Mouse (Mus musculus) MEL (cell line): ENCODE results near the gene Ero1l. TPM values are rescaled to one million over a fixed set of nuclear protein-coding genes. Genes with fewer than 3 reads are reported as not detected.

Experiments used
- DNase-seq: peaks from one replicate; pipeline ENCODE4 v3.0.0; 2011; ENCODE audit warnings: low read depth, low spot score
- H3K27ac ChIP-seq: 2 replicates; pipeline ENCODE4 v1.5.1; 2012; ENCODE audit warnings: low read depth, mild to moderate bottlenecking, control low read depth, low read length, moderate library complexity; ENCODE audit not compliant: control insufficient read depth
- H3K27me3 ChIP-seq, 2 experiments: fragments of 150-350 bp in 1 of 2; sonication (generic) in 1 of 2; 2 replicates each; pipeline ENCODE4 v1.6.1; 2012; ENCODE audit warnings: low read length in 2 of 2, mild to moderate bottlenecking in 2 of 2, improper control_type of control experiment in 1 of 2, moderate library complexity in 1 of 2; ENCODE audit not compliant: insufficient read depth in 2 of 2, control insufficient read depth in 1 of 2
- H3K36me3 ChIP-seq, 2 experiments: 2 replicates each; pipeline ENCODE4 v1.6.1; 2012 to 2014; ENCODE audit warnings: low read length in 2 of 2, improper control_type of control experiment in 1 of 2, inconsistent platforms in 1 of 2, mild to moderate bottlenecking in 1 of 2; ENCODE audit not compliant: insufficient read depth in 2 of 2, control insufficient read depth in 1 of 2
- H3K4me1 ChIP-seq, 2 experiments: fragments of 150-350 bp in 1 of 2; sonication (generic) in 1 of 2; 2 replicates each; pipeline ENCODE4 v1.6.1; 2012; ENCODE audit warnings: low read length in 2 of 2, improper control_type of control experiment in 1 of 2, mild to moderate bottlenecking in 1 of 2; ENCODE audit not compliant: insufficient read depth in 2 of 2, control insufficient read depth in 1 of 2
- H3K4me3 ChIP-seq, 2 experiments: fragments of 150-350 bp in 1 of 2; sonication (generic) in 1 of 2; 2 replicates each; pipeline ENCODE4 v1.5.1; 2012; ENCODE audit warnings: low read depth in 2 of 2, low read length in 2 of 2, mild to moderate bottlenecking in 2 of 2, moderate library complexity in 2 of 2, control low read depth in 1 of 2, improper control_type of control experiment in 1 of 2; ENCODE audit not compliant: control insufficient read depth in 1 of 2, insufficient read depth in 1 of 2
- H3K79me2 ChIP-seq: 2 replicates; pipeline ENCODE4 v1.6.1; 2012; ENCODE audit warnings: mild to moderate bottlenecking, low read length, moderate library complexity; ENCODE audit not compliant: control insufficient read depth, poor library complexity, insufficient read depth
- H3K9ac ChIP-seq: 2 replicates; pipeline ENCODE4 v1.6.1; 2012; ENCODE audit warnings: low read depth, mild to moderate bottlenecking, control low read depth, low read length, moderate library complexity; ENCODE audit not compliant: control insufficient read depth, poor library complexity, severe bottlenecking
- H3K9me3 ChIP-seq: fragments of 150-350 bp; sonication (generic); replicated peaks from 2 replicates; pipeline ENCODE4 v1.6.1; 2012; ENCODE audit warnings: mild to moderate bottlenecking, low read length, improper control_type of control experiment, moderate library complexity; ENCODE audit not compliant: insufficient read depth
- CTCF ChIP-seq, 3 experiments: IDR thresholded peaks in 2 of 3; conservative IDR thresholded peaks in 1 of 3; 2 replicates each; pipeline ENCODE4 v1.5.1; 2011 to 2012; ENCODE audit warnings: low read length in 3 of 3, low read depth in 2 of 3, mild to moderate bottlenecking in 2 of 3, improper control_type of control experiment in 1 of 3, inconsistent platforms in 1 of 3, mixed read lengths in 1 of 3, moderate library complexity in 1 of 3; ENCODE audit not compliant: control insufficient read depth in 1 of 3, insufficient read depth in 1 of 3, poor library complexity in 1 of 3, severe bottlenecking in 1 of 3
- E2F4 ChIP-seq: IDR thresholded peaks from 2 replicates; pipeline ENCODE4 v1.6.1; 2011; ENCODE audit warnings: low read depth, low read length, improper control_type of control experiment, borderline replicate concordance
- GABPA ChIP-seq: IDR thresholded peaks from 2 replicates; pipeline ENCODE4 v1.6.1; 2012; ENCODE audit warnings: low read depth, mild to moderate bottlenecking, inconsistent platforms, low read length, improper control_type of control experiment, moderate library complexity
- GATA1 ChIP-seq: IDR thresholded peaks from 2 replicates; pipeline ENCODE4 v1.6.1; 2011; ENCODE audit warnings: low read depth, low read length, improper control_type of control experiment
- HCFC1 ChIP-seq: IDR thresholded peaks from 2 replicates; pipeline ENCODE4 v1.6.1; 2012; ENCODE audit warnings: low read depth, mild to moderate bottlenecking, inconsistent platforms, low read length, improper control_type of control experiment, moderate library complexity
- MAX ChIP-seq: IDR thresholded peaks from 2 replicates; pipeline ENCODE4 v1.6.1; 2011; ENCODE audit warnings: low read length, improper control_type of control experiment
- MAZ ChIP-seq: IDR thresholded peaks from 2 replicates; pipeline ENCODE4 v1.6.1; 2012; ENCODE audit warnings: low read depth, mild to moderate bottlenecking, inconsistent platforms, low read length, improper control_type of control experiment
- MEF2A ChIP-seq: IDR thresholded peaks from 2 replicates; pipeline ENCODE4 v1.6.1; 2014; ENCODE audit warnings: low read depth, mild to moderate bottlenecking, inconsistent platforms, low read length, improper control_type of control experiment; ENCODE audit not compliant: poor library complexity, insufficient replicate concordance, severe bottlenecking; ENCODE audit errors: extremely low read depth
- MYB ChIP-seq: IDR thresholded peaks from 2 replicates; pipeline ENCODE4 v1.6.1; 2011; ENCODE audit warnings: mild to moderate bottlenecking, low read depth, low read length, improper control_type of control experiment
- MYC ChIP-seq: IDR thresholded peaks from 2 replicates; pipeline ENCODE4 v1.6.1; 2011; ENCODE audit warnings: low read depth, mild to moderate bottlenecking, low read length, improper control_type of control experiment, moderate library complexity
- POLR2A ChIP-seq, 2 experiments: IDR thresholded peaks; 2 replicates each; pipeline ENCODE4 v1.6.1; 2011 to 2012; ENCODE audit warnings: low read length in 2 of 2, mild to moderate bottlenecking in 2 of 2, control low read depth in 1 of 2, improper control_type of control experiment in 1 of 2, low read depth in 1 of 2, moderate library complexity in 1 of 2; ENCODE audit not compliant: control insufficient read depth in 1 of 2, insufficient read depth in 1 of 2, poor library complexity in 1 of 2
- POLR2AphosphoS5 ChIP-seq: IDR thresholded peaks from 2 replicates; pipeline ENCODE4 v1.6.1; 2012; ENCODE audit warnings: low read depth, borderline replicate concordance, mild to moderate bottlenecking, inconsistent platforms, low read length, moderate library complexity, mixed read lengths
- SMC3 ChIP-seq: IDR thresholded peaks from 2 replicates; pipeline ENCODE4 v1.6.1; 2011; ENCODE audit warnings: low read depth, low read length, improper control_type of control experiment
- TBP ChIP-seq: IDR thresholded peaks from 2 replicates; pipeline ENCODE4 v1.8.0; 2011; ENCODE audit warnings: low read depth, low read length, improper control_type of control experiment
- TCF12 ChIP-seq: IDR thresholded peaks from 2 replicates; pipeline ENCODE4 v1.6.1; 2014; ENCODE audit warnings: low read depth, mild to moderate bottlenecking, inconsistent platforms, low read length, improper control_type of control experiment, moderate library complexity
- ZC3H11A ChIP-seq: IDR thresholded peaks from 2 replicates; pipeline ENCODE4 v1.6.1; 2012; ENCODE audit warnings: low read depth, mild to moderate bottlenecking, inconsistent platforms, low read length, improper control_type of control experiment
- ZNF384 ChIP-seq: IDR thresholded peaks from 2 replicates; pipeline ENCODE4 v1.6.1; 2012; ENCODE audit warnings: low read depth, mild to moderate bottlenecking, inconsistent platforms, low read length, improper control_type of control experiment
- polyA plus RNA-seq, 2 experiments: library from polyadenylated mRNA; stranded (reverse) in 1 of 2; unstranded in 1 of 2; fragments of >175 nt in 1 of 2; fragments of >200 nt in 1 of 2; gene quantifications; 2 replicates each; pipeline versions ENCODE4 v1.2.1 to v1.2.4; 2012; ENCODE audit warnings: low replicate concordance in 2 of 2, low read depth in 1 of 2; ENCODE audit not compliant: insufficient read length in 2 of 2, insufficient read depth in 1 of 2, missing spikeins in 1 of 2
- total RNA-seq: library from RNA; depleted of rRNA; stranded (reverse); fragments of 300-350 nt; gene quantifications from 2 replicates; pipeline ENCODE4 v1.2.3, GENCODE M21; 2012

Ero1l gene
- total and polyA plus RNA-seq, 3 experiments, result 42.0 to 273 (median 114) TPM

GRCm38 (mm10) chr14:45305852-45306251, 12.7 kb downstream of the Ero1l start:
- peaks cover 0 to 17% of the 10 kb centered on the region in 2 experiments; a peak in 2 of 4 replicates for H3K4me1 ChIP-seq
- H3K9ac ChIP-seq, result no peak overlapping the region
- no peak for DNase-seq
- H3K4me3 ChIP-seq, result no peak overlapping the region
- H3K36me3 ChIP-seq, result peaks cover 17 to 59% of the 10 kb centered on the region in 2 experiments
- H3K27me3 ChIP-seq, result no peaks in the 10 kb centered on the region
- H3K9me3 ChIP-seq, result no peaks in the 10 kb centered on the region
- H3K79me2 ChIP-seq, result peaks cover 35% of the 10 kb centered on the region
- TF ChIP-seq GABPA (no peak), POLR2A (IDR thresholded peaks at IDR 0.05; ENCODE audit: control insufficient read depth in 1 of 2, insufficient read depth in 1 of 2, low read depth in 1 of 2, low read length in 2 of 2, poor library complexity in 1 of 2) (no peak), HCFC1 (no peak), SMC3 (no peak), POLR2AphosphoS5 (no peak), MAX (no peak), MEF2A (no peak), MAZ (no peak), CTCF (IDR thresholded peaks at IDR 0.05 in 2 of 3, conservative IDR thresholded peaks at IDR 0.05 in 1 of 3; ENCODE audit: control insufficient read depth in 1 of 3, insufficient read depth in 1 of 3, low read depth in 2 of 3, low read length in 3 of 3, poor library complexity in 1 of 3, severe bottlenecking in 1 of 3) (no peak), TBP (no peak), MYB (no peak), MYC (no peak), TCF12 (no peak), ZC3H11A (no peak), GATA1 (no peak), E2F4 (no peak)
- no peak overlapping the region for H3K27ac ChIP-seq

GRCm38 (mm10) chr14:45304389-45304788, 14.2 kb downstream of the Ero1l start:
- peak in 1 of 3 experiments; percentile 25; a peak in 1 of 6 replicates for TF ChIP-seq CTCF (IDR thresholded peaks at IDR 0.05 in 2 of 3, conservative IDR thresholded peaks at IDR 0.05 in 1 of 3; ENCODE audit: control insufficient read depth in 1 of 3, insufficient read depth in 1 of 3, low read depth in 2 of 3, low read length in 3 of 3, poor library complexity in 1 of 3, severe bottlenecking in 1 of 3)
- no peak for TF ChIP-seq ZNF384
- Histone ChIP-seq H3K4me3 (no peak overlapping the region), H3K36me3 (peaks cover 12 to 70% of the 10 kb centered on the region in 2 experiments), H3K9me3 (no peaks in the 10 kb centered on the region), H3K27ac (no peak overlapping the region), H3K9ac (no peak overlapping the region), H3K4me1 (peaks cover 0 to 6% of the 10 kb centered on the region in 2 experiments; a peak in 2 of 4 replicates), H3K79me2 (peaks cover 22% of the 10 kb centered on the region), H3K27me3 (no peaks in the 10 kb centered on the region)
- DNase-seq, result no peak
